Mouse (Mus musculus) gonadal fat pad, adult 2 months (tissue): Measurements from ENCODE around the gene Arv1. TPM values are rescaled to one million over a fixed set of nuclear protein-coding genes. Genes with fewer than 3 reads are reported as not detected.

Experiments used
- polyA plus RNA-seq: library from polyadenylated mRNA; depleted of rRNA; stranded (reverse); fragments of >200 nt; gene quantifications from 2 replicates; pipeline ENCODE4 v1.2.3, GENCODE M21; 2012; rRNA removed

Gene Arv1
- polyA plus RNA-seq, 1 experiment: 18.3 TPM

Other genes starting within 250 kb of the Arv1 start
- gene Cog2, start 201.4 kb upstream of the Arv1 start, polyA plus RNA-seq: 24.3 and 27.6 TPM in 2 replicates
- gene Agt, start 152.4 kb upstream of the Arv1 start, polyA plus RNA-seq: 180 and 247 TPM in 2 replicates
- 0.22 and 0.34 TPM in 2 replicates for gene Capn9, start 146.0 kb upstream of the Arv1 start, polyA plus RNA-seq
- gene 2310022B05Rik, start 58.8 kb upstream of the Arv1 start, polyA plus RNA-seq: 25.8 and 32.1 TPM in 2 replicates
- gene Ttc13, start 156 bp upstream of the Arv1 start, polyA plus RNA-seq: 24.7 and 25.1 TPM in 2 replicates
- gene Fam89a, start 29.7 kb downstream of the Arv1 start, polyA plus RNA-seq: 5.9 and 7.8 TPM in 2 replicates
- gene Trim67, start 71.0 kb downstream of the Arv1 start, polyA plus RNA-seq: 4.3 and 5.4 TPM in 2 replicates
- 106 and 129 TPM in 2 replicates for gene Gnpat, start 140.9 kb downstream of the Arv1 start, polyA plus RNA-seq
- gene 2810004N23Rik, start 141.0 kb downstream of the Arv1 start, polyA plus RNA-seq: 10.1 and 10.5 TPM in 2 replicates
- 8.7 and 12.4 TPM in 2 replicates for gene Exoc8, start 175.6 kb downstream of the Arv1 start, polyA plus RNA-seq
- 14.8 and 16.2 TPM in 2 replicates for gene Sprtn, start 175.7 kb downstream of the Arv1 start, polyA plus RNA-seq
- gene Egln1, start 227.2 kb downstream of the Arv1 start, polyA plus RNA-seq: 29.5 TPM in 2 replicates